Mouse (Mus musculus): ENCODE data around the gene Acvr2a. TPM values are rescaled to one million over a fixed set of nuclear protein-coding genes. Genes with fewer than 3 reads are reported as not detected.

The Acvr2a gene
- polyA plus RNA-seq, 1 experiment from 2014 or later = 19.1 TPM

GRCm38 (mm10) chr2:48915832-48916231 is 101.9 kb downstream of the Acvr2a start:
- no peak overlapping the region for H3K9ac ChIP-seq (ENCODE audit: low read length)
- no peak overlapping the region for H3K27ac ChIP-seq (ENCODE audit: low read depth)
- no peak for DNase-seq (ENCODE audit: low spot score)
- ATAC-seq (replicated peaks; ENCODE audit: low FRiP score, low TSS enrichment, low read depth) = no peak
- peaks cover 40% of the 10 kb centered on the region for H3K36me3 ChIP-seq (ENCODE audit: control insufficient read depth, insufficient read depth, low read length)
- no peak overlapping the region for H3K4me2 ChIP-seq (ENCODE audit: low read length)
- H3K4me3 ChIP-seq (ENCODE audit: low read depth, low read length) = no peak overlapping the region
- H3K9me3 ChIP-seq (ENCODE audit: control insufficient read depth, low read length) = no peaks in the 10 kb centered on the region
- no peaks in the 10 kb centered on the region for H3K27me3 ChIP-seq (replicated peaks; ENCODE audit: control insufficient read depth, insufficient read depth, low read length)
- H3K4me1 ChIP-seq (replicated peaks; ENCODE audit: control insufficient read depth, insufficient read depth, low read length) = no peaks in the 10 kb centered on the region

GRCm38 (mm10) chr2:48935058-48935457 is 121.1 kb downstream of the Acvr2a start:
- Histone ChIP-seq H3K9ac (ENCODE audit: low read length) (no peak overlapping the region), H3K4me2 (ENCODE audit: low read length) (no peak overlapping the region), H3K27me3 (replicated peaks; ENCODE audit: control insufficient read depth, insufficient read depth, low read length) (no peaks in the 10 kb centered on the region), H3K4me3 (ENCODE audit: low read depth, low read length) (no peak overlapping the region), H3K36me3 (ENCODE audit: control insufficient read depth, insufficient read depth, low read length) (peaks cover 51% of the 10 kb centered on the region), H3K4me1 (replicated peaks; ENCODE audit: control insufficient read depth, insufficient read depth, low read length) (no peaks in the 10 kb centered on the region), H3K9me3 (ENCODE audit: control insufficient read depth, low read length) (no peaks in the 10 kb centered on the region), H3K27ac (ENCODE audit: low read depth) (no peak overlapping the region)
- DNase-seq (ENCODE audit: low spot score) (no peak), ATAC-seq (replicated peaks; ENCODE audit: low FRiP score, low TSS enrichment, low read depth) (no peak)
- WGBS = 87% methylated on average over 2 of the region's 2 CpGs

- peaks cover 9% of the 10 kb centered on the region; the same call in 1 of the 2 replicates for H3K4me1 ChIP-seq (replicated peaks; ENCODE audit: control insufficient read depth, insufficient read depth, low read length)
- H3K4me3 ChIP-seq (ENCODE audit: low read depth, low read length) = peak overlapping the region; percentile 75
- peak overlapping the region; percentile 79; the same call in 1 of the 2 replicates for H3K9ac ChIP-seq (ENCODE audit: low read length)
- H3K27me3 ChIP-seq (replicated peaks; ENCODE audit: control insufficient read depth, insufficient read depth, low read length) = no peaks in the 10 kb centered on the region
- H3K9me3 ChIP-seq (ENCODE audit: control insufficient read depth, low read length) = no peaks in the 10 kb centered on the region
- no peak for ATAC-seq (replicated peaks; ENCODE audit: low FRiP score, low TSS enrichment, low read depth)
- 72% methylated on average over 3 of the region's 3 CpGs for WGBS
- no peak for DNase-seq (ENCODE audit: low spot score)
- no peaks in the 10 kb centered on the region for H3K36me3 ChIP-seq (ENCODE audit: control insufficient read depth, insufficient read depth, low read length)
- no peak overlapping the region for H3K27ac ChIP-seq (ENCODE audit: low read depth)
- H3K4me2 ChIP-seq (ENCODE audit: low read length) = peak overlapping the region; percentile 71
Measured at GRCm38 (mm10) chr2:48947761-48948160, 133.9 kb downstream of the Acvr2a start.

GRCm38 (mm10) chr2:48948841-48949584 is 135.1 kb downstream of the Acvr2a start, which contains the start of gene Mbd5:
TSS of gene Mbd5 (plus strand) at chr2:48949508.
- H3K4me1 ChIP-seq (replicated peaks; ENCODE audit: control insufficient read depth, insufficient read depth, low read length) = peaks cover 9% of the 10 kb centered on the region; the same call in 1 of the 2 replicates
- no peaks in the 10 kb centered on the region for H3K36me3 ChIP-seq (ENCODE audit: control insufficient read depth, insufficient read depth, low read length)
- peak within 1 kb of the TSS; percentile 92 for H3K27ac ChIP-seq (ENCODE audit: low read depth)
- no peaks in the 10 kb centered on the region for H3K27me3 ChIP-seq (replicated peaks; ENCODE audit: control insufficient read depth, insufficient read depth, low read length)
- under 1% methylated on average over 47 of the region's 49 CpGs for WGBS
- peak within 1 kb of the TSS; percentile 75 for H3K4me3 ChIP-seq (ENCODE audit: low read depth, low read length)
- H3K9me3 ChIP-seq (ENCODE audit: control insufficient read depth, low read length) = no peaks in the 10 kb centered on the region
- H3K4me2 ChIP-seq (ENCODE audit: low read length) = peak within 1 kb of the TSS; percentile 71
- ATAC-seq (replicated peaks; ENCODE audit: low FRiP score, low TSS enrichment, low read depth) = peak; percentile 100
- DNase-seq (ENCODE audit: low spot score) = peak; percentile 98
- peak within 1 kb of the TSS; percentile 89 for H3K9ac ChIP-seq (ENCODE audit: low read length)

- H3K4me3 ChIP-seq (ENCODE audit: low read depth, low read length) = peak overlapping the region; percentile 75
- no peaks in the 10 kb centered on the region for H3K9me3 ChIP-seq (ENCODE audit: control insufficient read depth, low read length)
- peak; percentile 87 for DNase-seq (ENCODE audit: low spot score)
- 2% methylated on average over 8 of the region's 9 CpGs for whole genome bisulfite sequencing
- peak overlapping the region; percentile 68 for H3K4me2 ChIP-seq (ENCODE audit: low read length)
- H3K9ac ChIP-seq (ENCODE audit: low read length) = peak overlapping the region; percentile 89
- ATAC-seq (replicated peaks; ENCODE audit: low FRiP score, low TSS enrichment, low read depth) = peak; percentile 47
- H3K27me3 ChIP-seq (replicated peaks; ENCODE audit: control insufficient read depth, insufficient read depth, low read length) = no peaks in the 10 kb centered on the region
- H3K4me1 ChIP-seq (replicated peaks; ENCODE audit: control insufficient read depth, insufficient read depth, low read length) = peaks cover 9% of the 10 kb centered on the region; the same call in 1 of the 2 replicates
- peak overlapping the region; percentile 92 for H3K27ac ChIP-seq (ENCODE audit: low read depth)
- no peaks in the 10 kb centered on the region for H3K36me3 ChIP-seq (ENCODE audit: control insufficient read depth, insufficient read depth, low read length)
Measured at GRCm38 (mm10) chr2:48949743-48950251, 135.9 kb downstream of the Acvr2a start.

GRCm38 (mm10) chr2:48950252-48950315 is 136.2 kb downstream of the Acvr2a start, which contains the start of gene Orc4:
TSS of gene Orc4 (minus strand) at chr2:48950277.
- 0% methylated on average over 2 of the region's 2 CpGs for WGBS

GRCm38 (mm10) chr2:48950316-48950880 is 136.5 kb downstream of the Acvr2a start:
- WGBS = 9% methylated on average over 5 of the region's 6 CpGs
- ATAC-seq (replicated peaks; ENCODE audit: low FRiP score, low TSS enrichment, low read depth) (0 out of 2 replicates have a peak, but pooled peaks have one; percentile 1), DNase-seq (ENCODE audit: low spot score) (peak; percentile 54)

More at GRCm38 (mm10) chr2:48950252-48950315, 136.2 kb downstream of the Acvr2a start, which contains the start of gene Orc4:
- no peak for DNase-seq (ENCODE audit: low spot score)
- Histone ChIP-seq H3K36me3 (ENCODE audit: control insufficient read depth, insufficient read depth, low read length) (no peaks in the 10 kb centered on the region), H3K27ac (ENCODE audit: low read depth) (peak within 1 kb of the TSS; percentile 92), H3K4me1 (replicated peaks; ENCODE audit: control insufficient read depth, insufficient read depth, low read length) (peaks cover 9% of the 10 kb centered on the region; the same call in 1 of the 2 replicates), H3K9ac (ENCODE audit: low read length) (peak within 1 kb of the TSS; percentile 89), H3K27me3 (replicated peaks; ENCODE audit: control insufficient read depth, insufficient read depth, low read length) (no peaks in the 10 kb centered on the region), H3K4me3 (ENCODE audit: low read depth, low read length) (peak within 1 kb of the TSS; percentile 75), H3K9me3 (ENCODE audit: control insufficient read depth, low read length) (no peaks in the 10 kb centered on the region), H3K4me2 (ENCODE audit: low read length) (peak within 1 kb of the TSS; percentile 68)
- ATAC-seq (replicated peaks; ENCODE audit: low FRiP score, low TSS enrichment, low read depth) = no peak

More at GRCm38 (mm10) chr2:48950316-48950880, 136.5 kb downstream of the Acvr2a start:
- Histone ChIP-seq H3K36me3 (ENCODE audit: control insufficient read depth, insufficient read depth, low read length) (no peaks in the 10 kb centered on the region), H3K27ac (ENCODE audit: low read depth) (peak overlapping the region; percentile 92), H3K4me1 (replicated peaks; ENCODE audit: control insufficient read depth, insufficient read depth, low read length) (peaks cover 9% of the 10 kb centered on the region; the same call in 1 of the 2 replicates), H3K9ac (ENCODE audit: low read length) (peak overlapping the region; percentile 89), H3K4me3 (ENCODE audit: low read depth, low read length) (peak overlapping the region; percentile 75), H3K27me3 (replicated peaks; ENCODE audit: control insufficient read depth, insufficient read depth, low read length) (no peaks in the 10 kb centered on the region), H3K9me3 (ENCODE audit: control insufficient read depth, low read length) (no peaks in the 10 kb centered on the region), H3K4me2 (ENCODE audit: low read length) (peak overlapping the region; percentile 68)
